Mouse (Mus musculus): ENCODE measurements around the gene Zfp428.

GRCm38 (mm10) chr7:24476338-24476737, 30.5 kb upstream of the Zfp428 start:
- TF ChIP-seq POLR2A (IDR thresholded peaks at IDR 0.05; ENCODE audit: insufficient read depth, low read length): no peak
- TF ChIP-seq CTCF (IDR thresholded peaks at IDR 0.05; ENCODE audit: low read depth, low read length): no peak
- TF ChIP-seq EP300 (IDR thresholded peaks at IDR 0.05; ENCODE audit: insufficient read depth, low read depth, low read length): no peak

Measured in ES-Bruce4 (cell line).